Mouse (Mus musculus): ENCODE data around the gene Tyr. TPM values are rescaled to one million over a fixed set of nuclear protein-coding genes. Genes with fewer than 3 reads are reported as not detected.

Gene Tyr
- total RNA-seq (2023), result not detected in 2 replicates

GRCm38 (mm10) chr7:87493412-87493811 lies at the start of gene Tyr:
Tyr (minus strand) TSS chr7:87493512.

Other genes with a start within 250 kb of the Tyr start
- gene Nox4, start 247.4 kb downstream of the Tyr start, total RNA-seq (2023), result not detected in 2 replicates
- gene Grm5, start 90.7 kb upstream of the Tyr start, total RNA-seq (2023), result not detected in 2 replicates

All from neutrophil, adult 65 days (primary cell).